Mouse (Mus musculus): ENCODE data around the gene Wnt5b.

- no peak for TF ChIP-seq GATA1 (IDR thresholded peaks at IDR 0.05; ENCODE audit: low read length)
- TF ChIP-seq TAL1 (IDR thresholded peaks at IDR 0.05; ENCODE audit: low read length): no peak
Measured at GRCm38 (mm10) chr6:119533170-119533709, 10.9 kb downstream of the Wnt5b start.
